Mouse (Mus musculus) bone marrow macrophage, adult 2 months (primary cell): ENCODE results near the gene Plpp3.

Source experiments
- CTCF ChIP-seq: IDR thresholded peaks from 2 replicates; pipeline ENCODE4 v1.5.1; 2012; ENCODE audit warnings: low read depth, mild to moderate bottlenecking, low read length, moderate library complexity
- POLR2A ChIP-seq: IDR thresholded peaks from 2 replicates; pipeline ENCODE4 v1.6.1; 2012; ENCODE audit warnings: mild to moderate bottlenecking, low read depth, low read length, borderline replicate concordance

GRCm38 (mm10) chr4:105131756-105132314 lies 25.3 kb upstream of the Plpp3 start:
- TF ChIP-seq CTCF: no peak
- no peak for TF ChIP-seq POLR2A
